Mouse (Mus musculus) bone marrow macrophage, adult 2 months (primary cell): ENCODE data around the gene Cd47.

Experiments
- CTCF ChIP-seq: IDR thresholded peaks from 2 replicates; pipeline ENCODE4 v1.5.1; 2012; ENCODE audit warnings: low read depth, mild to moderate bottlenecking, low read length, moderate library complexity
- POLR2A ChIP-seq: IDR thresholded peaks from 2 replicates; pipeline ENCODE4 v1.6.1; 2012; ENCODE audit warnings: mild to moderate bottlenecking, low read depth, low read length, borderline replicate concordance

DNA sequence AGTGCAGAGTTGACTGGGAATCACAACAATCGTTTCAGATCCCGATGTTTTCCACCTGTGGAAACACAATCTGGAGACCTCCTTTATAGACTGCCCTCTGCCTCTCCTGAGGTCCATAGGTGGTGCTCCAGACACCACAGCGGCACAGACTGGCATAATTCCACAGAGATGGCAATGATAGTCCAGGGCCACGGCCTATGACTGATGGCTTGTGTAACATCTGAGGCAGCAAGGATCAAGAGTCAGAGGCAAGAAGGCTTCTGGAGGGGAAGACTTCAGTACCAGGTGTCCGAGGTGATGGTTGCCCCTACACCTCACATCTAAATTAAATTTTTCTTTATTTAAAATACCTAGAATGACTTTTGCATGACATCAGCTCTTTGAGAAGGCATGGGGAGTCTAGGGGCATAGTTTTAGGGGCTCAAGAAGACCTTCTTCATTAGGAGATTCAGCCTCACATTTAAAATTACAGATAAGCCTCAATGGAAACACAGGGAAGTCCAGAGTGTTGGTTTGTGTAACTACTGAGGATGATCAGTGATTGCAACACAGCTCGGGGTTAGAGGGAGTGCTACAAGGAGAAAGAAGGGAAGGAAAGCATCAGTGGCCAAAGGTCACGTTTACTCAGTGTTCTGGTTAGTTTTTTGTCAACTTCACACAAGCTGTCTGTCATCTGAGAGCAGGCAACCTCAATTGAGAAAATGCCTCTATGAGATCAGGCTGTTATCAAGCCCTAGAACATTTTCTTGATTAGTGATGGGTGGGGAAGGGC lies 156.4 kb downstream of the Cd47 start:
- TF ChIP-seq CTCF (no peak), POLR2A (no peak)
